Mouse (Mus musculus): ENCODE measurements around the gene Zfp58.

- TF ChIP-seq EP300 (IDR thresholded peaks at IDR 0.05; ENCODE audit: low read depth) (no peak), CTCF (IDR thresholded peaks at IDR 0.05; ENCODE audit: low read depth) (no peak)
These were observed 31.1 kb downstream of the Zfp58 start for GRCm38 (mm10) chr13:67469274-67469673.
